Mouse (Mus musculus) liver, embryonic 14.5 days (tissue): ENCODE measurements around the gene Pawr.

Source experiments
- CTCF ChIP-seq: IDR thresholded peaks from 2 replicates; pipeline ENCODE4 v1.5.1; 2016; ENCODE audit warnings: antibody characterized with exemption, low read depth, control low read depth
- EP300 ChIP-seq: IDR thresholded peaks from 2 replicates; pipeline ENCODE4 v1.6.1; 2016; ENCODE audit warnings: antibody characterized with exemption, low read depth

DNA sequence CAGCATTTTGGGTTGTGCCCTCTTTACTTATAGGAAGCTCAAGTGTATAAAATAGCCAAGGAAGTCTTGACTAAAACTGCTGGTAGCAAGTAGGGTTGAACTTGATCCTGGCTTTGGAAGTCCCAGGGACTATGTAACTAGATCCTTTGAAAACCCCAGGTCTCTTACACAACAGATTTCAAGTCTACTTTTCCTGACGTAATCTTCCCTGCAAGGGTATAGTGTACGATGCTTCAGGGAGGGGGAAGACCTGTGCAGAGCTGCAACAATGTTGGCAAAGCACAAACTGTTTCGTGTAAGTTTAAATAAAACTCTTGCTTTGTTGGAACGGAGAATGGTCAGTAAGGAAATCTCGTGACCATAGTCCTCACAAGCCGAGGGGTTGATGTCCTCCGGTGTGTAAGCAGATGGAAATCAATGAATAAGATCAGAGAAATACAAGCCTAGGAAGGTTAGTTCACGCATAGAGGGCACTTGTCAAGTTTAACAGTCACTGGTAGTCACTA is 56.5 kb downstream of the Pawr start:
- no peak for TF ChIP-seq CTCF
- no peak for TF ChIP-seq EP300
